Mouse (Mus musculus): ENCODE results near the gene Dmrtc1a.

- TF ChIP-seq CTCF (IDR thresholded peaks at IDR 0.05; ENCODE audit: low read depth, low read length) (no peak), GATA1 (IDR thresholded peaks at IDR 0.05; ENCODE audit: borderline replicate concordance, low read length) (no peak), TAL1 (conservative IDR thresholded peaks at IDR 0.05; ENCODE audit: low read depth, low read length) (no peak), POLR2AphosphoS5 (IDR thresholded peaks at IDR 0.05; ENCODE audit: insufficient replicate concordance, low read depth, low read length) (no peak), GATA2 (IDR thresholded peaks at IDR 0.05; ENCODE audit: borderline replicate concordance, low read depth, low read length) (no peak)
These were observed 25.3 kb upstream of the Dmrtc1a start for GRCm38 (mm10) chrX:102933571-102934394.

All from G1E (cell line).